Mouse (Mus musculus) right cerebral cortex, adult 18-20 months (tissue): ENCODE measurements at regions not wholly inside any gene's neighbourhood (a gene's known extent, or its start where the extent isn't known, plus 50 kb on each side); places are given as distances from the start of the nearest gene placed in this dataset.
A peak's percentile ranks its signal among the peaks of the same experiment; 100 is the strongest.

Experiments
- DNase-seq: peaks from one replicate; pipeline ENCODE4 v3.0.0; 2022; ENCODE audit warnings: mixed read lengths

GRCm38 (mm10) chr14:24731872-24732525 is 245.1 kb downstream of the Rps24 start:
- DNase-seq, result peak; percentile 25

GRCm38 (mm10) chr14:24733326-24733725 is 246.4 kb downstream of the Rps24 start:
- DNase-seq, result peak; percentile 22

- peak; percentile 28 for DNase-seq
Observed at GRCm38 (mm10) chr14:24738869-24739268, 251.9 kb downstream of the Rps24 start.

GRCm38 (mm10) chr14:24744451-24744850 is 257.5 kb downstream of the Rps24 start:
- DNase-seq, result no peak

GRCm38 (mm10) chr14:24745730-24746129 is 258.8 kb downstream of the Rps24 start:
- DNase-seq, result no peak

GRCm38 (mm10) chr14:24747471-24747795 is 260.5 kb downstream of the Rps24 start:
- DNase-seq, result no peak

- no peak for DNase-seq
Observed at GRCm38 (mm10) chr14:24747796-24748496, 261.0 kb downstream of the Rps24 start.

- DNase-seq, result no peak
Observed at GRCm38 (mm10) chr14:24748497-24748862, 261.6 kb downstream of the Rps24 start.

- DNase-seq, result no peak
Observed at GRCm38 (mm10) chr14:24749313-24749712, 262.4 kb downstream of the Rps24 start.

- DNase-seq, result no peak
Observed at GRCm38 (mm10) chr14:24751227-24751626, 264.3 kb downstream of the Rps24 start.

GRCm38 (mm10) chr14:24754753-24755152 is 267.8 kb downstream of the Rps24 start:
- DNase-seq, result no peak

GRCm38 (mm10) chr14:24755426-24756117 is 268.6 kb downstream of the Rps24 start:
- no peak for DNase-seq

- DNase-seq, result no peak
Observed at GRCm38 (mm10) chr14:24757302-24757701, 270.4 kb downstream of the Rps24 start.

GRCm38 (mm10) chr14:24757843-24758242 is 270.9 kb downstream of the Rps24 start:
- no peak for DNase-seq

GRCm38 (mm10) chr14:24760926-24761325 is 274.0 kb downstream of the Rps24 start:
- no peak for DNase-seq

- DNase-seq, result no peak
Observed at GRCm38 (mm10) chr14:24762468-24763274, 275.7 kb downstream of the Rps24 start.

- DNase-seq, result no peak
Observed at GRCm38 (mm10) chr14:24763275-24763812, 276.4 kb downstream of the Rps24 start.

- no peak for DNase-seq
Observed at GRCm38 (mm10) chr14:24763845-24764244, 276.9 kb downstream of the Rps24 start.

GRCm38 (mm10) chr14:24766260-24766659 is 279.3 kb downstream of the Rps24 start:
- DNase-seq, result no peak

- no peak for DNase-seq
Observed at GRCm38 (mm10) chr14:24766690-24767089, 279.8 kb downstream of the Rps24 start.

GRCm38 (mm10) chr14:24767316-24767715 is 280.4 kb downstream of the Rps24 start:
- DNase-seq, result no peak

- DNase-seq, result peak; percentile 72
Observed at GRCm38 (mm10) chr14:24767964-24768363, 281.0 kb downstream of the Rps24 start.

GRCm38 (mm10) chr14:24769451-24769850 is 282.5 kb downstream of the Rps24 start:
- no peak for DNase-seq
